Mouse (Mus musculus) brain, embryonic 18.5 days (tissue): ENCODE data around the gene Cenpc1.

ENCODE experiments used
- DNase-seq: peaks from one replicate; pipeline ENCODE4 v3.0.0-alpha.2; 2012; ENCODE audit warnings: low read depth, low spot score

The Cenpc1 gene

GRCm38 (mm10) chr5:86065101-86065875 is at the start of gene Cenpc1:
TSS of gene Cenpc1 (minus strand) at chr5:86065583.
- DNase-seq, result peak; percentile 88

- no peak for DNase-seq
Observed at GRCm38 (mm10) chr5:86113997-86114396, 48.6 kb upstream of the Cenpc1 start.

GRCm38 (mm10) chr5:86113037-86113436 is 47.7 kb upstream of the Cenpc1 start:
- no peak for DNase-seq

GRCm38 (mm10) chr5:86111074-86111473 is 45.7 kb upstream of the Cenpc1 start:
- DNase-seq, result no peak

DNA sequence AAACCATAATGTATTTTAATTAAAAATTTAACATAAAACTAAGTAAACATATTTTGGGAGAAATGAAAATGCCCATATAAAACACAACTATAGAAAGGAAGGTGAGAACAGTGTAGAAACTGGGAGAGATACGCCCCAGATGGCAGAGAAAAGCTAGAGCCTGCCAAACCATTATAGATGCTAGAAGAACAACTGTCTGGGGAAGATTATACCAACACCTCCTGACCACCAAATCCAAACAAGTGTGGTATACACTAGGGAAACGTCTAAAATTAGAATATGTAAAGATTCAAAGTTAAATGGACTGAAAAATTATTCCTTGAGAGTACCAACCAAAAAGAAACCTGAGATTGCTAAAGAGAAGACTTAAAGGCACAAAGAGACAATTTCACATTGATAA is 41.2 kb upstream of the Cenpc1 start:
- DNase-seq, result no peak

- DNase-seq, result no peak
Observed at GRCm38 (mm10) chr5:86102176-86102575, 36.8 kb upstream of the Cenpc1 start.

GRCm38 (mm10) chr5:86100621-86101020 is 35.2 kb upstream of the Cenpc1 start:
- DNase-seq, result no peak

DNA sequence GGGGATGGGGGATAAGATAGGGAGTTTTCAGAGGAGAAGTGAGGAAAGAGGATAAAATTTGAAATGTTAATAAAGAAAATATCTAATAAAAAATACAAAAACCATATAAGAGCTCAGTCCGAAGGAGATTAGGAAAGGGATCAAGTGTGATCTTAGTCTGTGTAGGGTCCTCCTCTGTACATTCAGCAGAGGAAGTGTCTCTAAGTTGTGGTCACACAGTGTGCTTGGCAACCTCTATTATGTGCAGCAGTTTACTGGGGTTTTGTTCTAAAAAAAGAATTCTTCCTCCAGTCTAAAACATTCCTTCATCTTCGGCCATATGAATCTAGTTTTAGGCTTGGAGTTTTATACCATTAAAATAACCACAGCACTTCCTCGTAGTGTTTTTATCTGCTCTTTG is 33.6 kb upstream of the Cenpc1 start:
- no peak for DNase-seq

DNA sequence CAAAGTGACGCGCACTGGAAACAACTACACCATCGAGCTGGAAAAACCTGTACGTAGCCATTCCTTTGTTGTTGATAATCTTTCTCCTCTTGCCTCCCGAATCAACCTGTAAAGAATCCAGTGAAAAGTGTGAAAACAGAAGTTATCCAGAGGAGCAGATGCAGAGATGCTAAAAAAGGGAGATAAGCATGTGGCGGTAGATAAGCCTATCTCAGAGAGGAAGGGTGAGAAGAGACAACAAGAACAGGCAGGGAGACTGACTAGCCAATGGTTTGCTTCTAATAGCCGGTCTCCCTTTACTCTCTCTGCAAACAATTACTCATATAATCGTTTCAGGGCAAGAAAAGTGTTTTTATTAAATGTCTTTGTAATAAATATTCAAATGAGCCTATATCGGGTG is 29.4 kb upstream of the Cenpc1 start:
- no peak for DNase-seq

- DNase-seq, result no peak
Observed at GRCm38 (mm10) chr5:86086751-86087150, 21.4 kb upstream of the Cenpc1 start.

- DNase-seq, result no peak
Observed at GRCm38 (mm10) chr5:86084979-86085378, 19.6 kb upstream of the Cenpc1 start.

DNA sequence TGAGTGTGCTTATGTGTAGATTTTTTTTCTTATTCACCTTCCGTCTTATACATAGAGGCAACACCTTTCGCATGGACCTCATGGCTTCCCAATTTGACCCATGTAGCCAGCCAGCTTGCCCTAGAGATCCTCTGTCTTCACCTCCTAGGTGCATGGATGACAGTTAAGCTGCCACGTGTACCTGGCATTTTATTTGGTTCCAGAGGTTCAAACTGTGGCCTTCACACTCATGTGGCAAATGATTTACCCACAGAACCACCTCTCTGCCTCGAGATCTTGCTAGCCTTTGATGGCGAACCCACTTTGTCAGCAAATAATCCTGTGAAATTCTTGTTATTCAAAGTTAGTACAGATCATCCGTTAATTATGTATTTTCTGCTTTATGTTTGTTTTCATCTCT is 18.6 kb upstream of the Cenpc1 start:
- DNase-seq, result no peak

- no peak for DNase-seq
Observed at GRCm38 (mm10) chr5:86078720-86079334, 13.4 kb upstream of the Cenpc1 start.

DNA sequence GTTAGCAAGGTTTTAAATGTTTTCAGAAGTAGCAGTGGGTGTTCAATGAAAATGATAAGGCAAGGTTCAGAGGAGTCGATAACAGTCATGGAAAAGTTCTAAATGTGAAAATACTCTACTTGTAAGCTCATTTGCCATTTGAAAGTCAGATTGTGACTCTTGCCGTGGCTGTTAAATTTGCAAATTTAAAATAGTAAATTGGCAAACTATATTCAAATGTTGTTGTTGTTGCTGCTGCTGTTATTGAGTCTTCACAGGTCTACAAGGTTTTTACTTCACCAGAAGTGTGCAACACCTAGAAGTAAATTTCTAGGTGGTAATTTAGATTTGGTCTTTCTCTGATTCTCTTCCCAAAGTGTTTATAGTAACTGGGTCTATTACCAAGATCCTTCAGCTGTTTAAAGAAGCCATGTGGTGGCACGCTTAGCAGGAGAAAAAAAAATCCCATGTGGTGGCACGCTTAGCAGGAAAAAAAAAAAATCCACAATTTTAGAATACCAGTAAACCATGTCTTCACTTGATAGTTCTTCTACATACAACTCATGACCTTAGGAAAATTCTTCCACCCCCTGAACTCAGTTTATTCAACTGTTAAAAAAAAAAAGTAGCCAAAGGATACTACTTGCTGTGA is 7.5 kb upstream of the Cenpc1 start:
- no peak for DNase-seq

- no peak for DNase-seq
Observed at GRCm38 (mm10) chr5:86071538-86071937, 6.2 kb upstream of the Cenpc1 start, which contains the start of gene Stap1. TSS of gene Stap1 (plus strand) at chr5:86071746.

DNA sequence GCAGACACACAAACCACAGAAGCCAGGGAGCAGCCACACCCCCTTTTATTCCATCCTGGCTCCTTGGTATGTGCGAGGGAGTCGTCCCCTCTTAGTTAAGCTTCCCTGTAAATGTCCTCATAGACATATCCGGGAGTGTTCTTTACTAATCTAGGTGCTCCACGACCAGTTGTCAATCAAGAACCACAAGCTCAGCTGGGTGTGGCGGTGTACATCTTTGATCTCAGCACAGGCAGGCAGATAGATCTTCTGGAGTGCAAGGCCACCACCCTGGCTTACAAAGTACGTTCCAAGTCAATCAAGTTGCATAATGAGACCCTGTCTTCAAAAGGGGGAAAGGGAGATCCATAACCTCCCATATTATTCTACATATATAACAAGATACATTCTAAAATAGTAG is 3.7 kb upstream of the Cenpc1 start:
- DNase-seq, result no peak

DNA sequence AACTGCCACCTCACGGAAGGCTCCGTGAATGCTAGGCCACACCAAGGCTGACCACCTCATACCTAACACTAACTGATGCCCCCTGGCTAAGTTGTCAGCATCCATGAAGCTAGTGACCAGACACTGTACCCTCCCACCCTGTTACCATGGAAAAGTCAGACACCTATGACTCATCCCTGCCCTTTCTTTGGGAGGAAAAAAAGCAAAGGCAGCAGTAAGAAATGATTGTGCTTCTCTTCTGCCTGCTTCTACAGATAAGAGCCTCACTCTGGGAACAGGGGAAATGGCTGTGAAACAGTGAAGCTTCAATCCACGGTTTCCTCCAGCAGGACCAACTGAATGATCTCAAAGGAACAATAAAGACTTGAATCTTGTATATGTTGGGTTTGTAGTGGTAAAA is 3.1 kb upstream of the Cenpc1 start:
- DNase-seq, result no peak

GRCm38 (mm10) chr5:86066551-86066929 is 1.2 kb upstream of the Cenpc1 start:
- DNase-seq, result peak; percentile 59

- no peak for DNase-seq
Observed at GRCm38 (mm10) chr5:86065876-86066550, 630 bp upstream of the Cenpc1 start.

- DNase-seq, result no peak
Observed at GRCm38 (mm10) chr5:86063501-86063900, 1.9 kb downstream of the Cenpc1 start.

DNA sequence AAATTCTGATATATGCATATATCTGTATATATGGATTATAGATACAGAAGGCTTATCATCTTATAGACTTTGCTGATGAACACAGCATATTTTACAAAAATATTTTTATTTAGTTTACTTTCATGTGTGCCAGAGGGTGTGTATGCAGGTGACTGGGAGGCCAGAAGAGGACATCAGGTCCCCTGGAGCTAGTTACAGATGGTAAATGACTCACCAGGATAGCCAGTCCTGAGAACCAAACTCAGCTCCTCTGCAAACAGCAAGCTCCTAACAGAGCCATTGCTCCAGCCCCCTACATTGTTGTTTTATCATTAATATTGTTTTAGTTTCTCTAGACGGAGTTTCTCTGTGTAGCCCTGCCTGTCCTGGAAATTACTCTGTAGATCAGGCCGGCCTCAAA is 35.6 kb downstream of the Cenpc1 start:
- DNase-seq, result no peak
